Mouse (Mus musculus): ENCODE results near the gene Borcs8. TPM values are rescaled to one million over a fixed set of nuclear protein-coding genes. Genes with fewer than 3 reads are reported as not detected.
A peak's percentile ranks its signal among the peaks of the same experiment; 100 is the strongest.

The Borcs8 gene
- polyA plus RNA-seq, 1 experiment = 101 TPM

DNA sequence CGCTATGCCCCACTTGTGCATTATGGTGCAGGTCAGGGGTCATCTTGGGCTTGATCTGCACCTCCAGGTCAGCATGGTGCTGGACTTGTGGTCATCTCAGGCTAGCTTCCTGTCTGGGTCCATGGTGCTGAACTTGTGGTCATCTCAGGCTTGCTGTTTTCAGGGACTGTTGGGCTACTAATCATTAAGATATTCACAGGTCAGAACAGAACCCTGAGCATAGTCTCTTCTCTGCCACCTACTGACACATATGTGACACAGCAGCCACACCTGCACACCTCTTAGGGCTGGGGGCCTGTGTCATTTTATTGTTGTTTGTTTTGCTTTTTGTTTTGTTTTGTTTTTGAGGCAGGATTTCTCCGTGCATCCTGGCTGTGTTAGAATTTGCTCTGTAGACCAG, 16.4 kb upstream of the Borcs8 start:
- TF ChIP-seq POLR2A (IDR thresholded peaks at IDR 0.05; ENCODE audit: borderline replicate concordance, insufficient read depth, low read length) (no peak), CTCF (IDR thresholded peaks at IDR 0.05; ENCODE audit: borderline replicate concordance, insufficient read depth, low read depth, low read length) (peak; percentile 56; the same call in 1 of the 2 replicates)
- Histone ChIP-seq H3K4me1 (ENCODE audit: control insufficient read depth, insufficient read depth, low read length) (peaks cover 13% of the 10 kb centered on the region; the same call in 1 of the 2 replicates), H3K4me3 (replicated peaks; ENCODE audit: insufficient read depth, low read depth, low read length) (no peak overlapping the region), H3K27me3 (ENCODE audit: control insufficient read depth, insufficient read depth, low read length) (no peaks in the 10 kb centered on the region), H3K27ac (ENCODE audit: insufficient read depth, low read length) (no peak overlapping the region)
- WGBS = 70% methylated on average over 2 of the region's 2 CpGs
- no peak for DNase-seq

DNA sequence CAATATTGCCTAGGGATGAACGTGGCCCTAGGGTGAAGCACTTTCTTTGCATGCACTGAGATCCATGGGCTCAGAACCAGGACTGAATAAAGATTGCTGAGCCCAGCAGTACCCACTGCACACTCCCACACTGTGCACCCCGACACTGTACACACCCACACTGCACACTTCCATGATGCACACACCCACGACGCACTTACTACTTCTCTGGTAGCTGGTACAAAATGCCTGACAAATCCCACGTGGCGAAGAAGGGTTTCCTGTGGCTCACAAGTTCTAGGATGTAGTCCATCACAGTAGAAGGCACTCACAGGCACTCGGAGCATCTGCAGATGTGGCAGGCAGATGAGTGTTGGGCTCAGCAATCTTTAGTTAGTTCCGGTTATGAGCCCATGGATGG, 14.3 kb upstream of the Borcs8 start:
- H3K27ac ChIP-seq (ENCODE audit: insufficient read depth, low read length) = no peak overlapping the region
- no peaks in the 10 kb centered on the region for H3K27me3 ChIP-seq (ENCODE audit: control insufficient read depth, insufficient read depth, low read length)
- no peak overlapping the region for H3K4me3 ChIP-seq (replicated peaks; ENCODE audit: insufficient read depth, low read depth, low read length)
- DNase-seq = no peak
- TF ChIP-seq CTCF (IDR thresholded peaks at IDR 0.05; ENCODE audit: borderline replicate concordance, insufficient read depth, low read depth, low read length) = no peak
- no peak for TF ChIP-seq POLR2A (IDR thresholded peaks at IDR 0.05; ENCODE audit: borderline replicate concordance, insufficient read depth, low read length)
- 65% methylated on average over 8 of the region's 8 CpGs for WGBS
- peaks cover 11% of the 10 kb centered on the region for H3K4me1 ChIP-seq (ENCODE audit: control insufficient read depth, insufficient read depth, low read length)

DNA sequence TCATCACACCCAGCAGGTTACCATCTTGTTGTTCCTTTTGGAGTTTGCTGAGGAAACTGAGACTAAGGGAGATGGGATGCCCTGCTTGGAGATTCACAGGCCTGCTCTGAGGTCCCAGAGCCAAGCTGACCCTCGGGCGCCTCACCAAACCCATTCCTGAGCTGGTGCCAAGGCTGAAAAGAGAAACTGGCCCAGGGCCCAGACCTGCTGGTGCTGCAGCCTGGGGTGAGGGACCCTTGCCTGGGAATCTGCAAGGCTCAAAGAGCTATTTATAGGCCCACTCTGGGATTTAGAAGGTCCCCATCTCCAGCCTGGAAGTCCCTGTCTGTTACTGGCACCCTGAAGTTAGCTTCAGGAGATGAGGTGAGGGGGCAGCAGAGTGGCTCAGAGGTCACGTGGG, 10.9 kb upstream of the Borcs8 start:
- Histone ChIP-seq H3K4me1 (ENCODE audit: control insufficient read depth, insufficient read depth, low read length) (peaks cover 9% of the 10 kb centered on the region), H3K27me3 (ENCODE audit: control insufficient read depth, insufficient read depth, low read length) (no peaks in the 10 kb centered on the region), H3K27ac (ENCODE audit: insufficient read depth, low read length) (no peak overlapping the region), H3K4me3 (replicated peaks; ENCODE audit: insufficient read depth, low read depth, low read length) (no peak overlapping the region)
- TF ChIP-seq CTCF (IDR thresholded peaks at IDR 0.05; ENCODE audit: borderline replicate concordance, insufficient read depth, low read depth, low read length) (no peak), POLR2A (IDR thresholded peaks at IDR 0.05; ENCODE audit: borderline replicate concordance, insufficient read depth, low read length) (no peak)
- WGBS = 30% methylated on average over 3 of the region's 3 CpGs
- peak; percentile 42 to 48 for DNase-seq

DNA sequence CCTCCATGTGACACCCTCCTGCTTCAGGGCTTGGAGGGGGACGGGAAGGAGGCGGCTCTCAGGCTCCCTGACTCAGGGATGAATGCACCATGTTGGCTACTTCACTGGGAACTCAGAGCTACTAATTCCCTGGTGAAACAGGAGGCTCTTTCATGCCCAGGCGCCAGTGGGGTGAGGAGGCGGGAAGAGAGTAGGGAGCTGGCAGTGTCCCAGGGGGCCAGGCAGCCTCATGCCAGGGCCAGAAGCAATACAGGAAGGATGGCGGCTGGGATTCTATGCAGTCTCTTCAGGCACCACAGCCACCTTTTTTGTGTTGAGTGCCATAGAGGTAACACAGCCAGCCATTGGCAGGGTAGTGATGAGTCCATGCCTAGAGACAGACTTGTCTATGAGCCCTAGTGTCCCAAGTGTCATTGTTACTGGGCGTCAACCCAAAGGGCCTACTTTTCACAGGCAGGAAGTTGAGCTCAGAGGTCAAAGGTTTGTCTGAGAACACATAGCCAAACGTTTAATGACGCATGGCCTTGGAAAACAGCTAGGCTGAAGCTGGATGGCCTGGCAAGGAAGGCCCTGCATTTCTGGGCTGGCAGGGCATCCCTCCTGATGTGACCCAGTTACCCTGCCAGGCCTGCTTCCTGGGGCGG, 9.9 kb upstream of the Borcs8 start:
- peaks cover 9% of the 10 kb centered on the region for H3K4me1 ChIP-seq (ENCODE audit: control insufficient read depth, insufficient read depth, low read length)
- WGBS = 28% methylated on average over 9 of the region's 9 CpGs
- H3K27ac ChIP-seq (ENCODE audit: insufficient read depth, low read length) = peak overlapping the region; percentile 68
- TF ChIP-seq CTCF (IDR thresholded peaks at IDR 0.05; ENCODE audit: borderline replicate concordance, insufficient read depth, low read depth, low read length) (no peak), POLR2A (IDR thresholded peaks at IDR 0.05; ENCODE audit: borderline replicate concordance, insufficient read depth, low read length) (no peak)
- H3K27me3 ChIP-seq (ENCODE audit: control insufficient read depth, insufficient read depth, low read length) = no peaks in the 10 kb centered on the region
- DNase-seq = peak; percentile 43 to 63
- no peak overlapping the region for H3K4me3 ChIP-seq (replicated peaks; ENCODE audit: insufficient read depth, low read depth, low read length)

DNA sequence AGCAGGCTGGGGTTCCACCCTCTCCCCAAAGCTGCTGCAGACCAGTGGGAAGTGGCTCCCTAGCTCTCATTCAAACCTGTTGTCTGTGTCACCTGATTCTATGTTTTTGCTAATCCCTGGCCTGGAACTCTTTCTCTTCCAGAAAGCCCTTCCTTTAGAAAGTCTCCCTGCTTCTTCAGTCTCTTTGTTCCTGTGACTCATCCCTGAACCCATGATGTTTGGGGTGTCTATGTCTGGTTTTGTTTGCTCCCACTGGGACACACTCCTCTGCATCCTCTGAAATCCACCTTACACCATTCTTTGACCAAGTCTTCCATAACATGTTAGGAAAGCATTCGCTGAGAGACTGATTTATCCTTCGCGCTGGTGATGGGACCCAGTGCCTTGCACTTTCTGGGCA, 9.2 kb upstream of the Borcs8 start:
- TF ChIP-seq CTCF (IDR thresholded peaks at IDR 0.05; ENCODE audit: borderline replicate concordance, insufficient read depth, low read depth, low read length) = no peak
- TF ChIP-seq POLR2A (IDR thresholded peaks at IDR 0.05; ENCODE audit: borderline replicate concordance, insufficient read depth, low read length) = no peak
- H3K4me1 ChIP-seq (ENCODE audit: control insufficient read depth, insufficient read depth, low read length) = peaks cover 9% of the 10 kb centered on the region
- H3K27ac ChIP-seq (ENCODE audit: insufficient read depth, low read length) = no peak overlapping the region
- H3K27me3 ChIP-seq (ENCODE audit: control insufficient read depth, insufficient read depth, low read length) = no peaks in the 10 kb centered on the region
- WGBS = 88% methylated on average over 3 of the region's 3 CpGs
- no peak overlapping the region for H3K4me3 ChIP-seq (replicated peaks; ENCODE audit: insufficient read depth, low read depth, low read length)
- DNase-seq = no peak

DNA sequence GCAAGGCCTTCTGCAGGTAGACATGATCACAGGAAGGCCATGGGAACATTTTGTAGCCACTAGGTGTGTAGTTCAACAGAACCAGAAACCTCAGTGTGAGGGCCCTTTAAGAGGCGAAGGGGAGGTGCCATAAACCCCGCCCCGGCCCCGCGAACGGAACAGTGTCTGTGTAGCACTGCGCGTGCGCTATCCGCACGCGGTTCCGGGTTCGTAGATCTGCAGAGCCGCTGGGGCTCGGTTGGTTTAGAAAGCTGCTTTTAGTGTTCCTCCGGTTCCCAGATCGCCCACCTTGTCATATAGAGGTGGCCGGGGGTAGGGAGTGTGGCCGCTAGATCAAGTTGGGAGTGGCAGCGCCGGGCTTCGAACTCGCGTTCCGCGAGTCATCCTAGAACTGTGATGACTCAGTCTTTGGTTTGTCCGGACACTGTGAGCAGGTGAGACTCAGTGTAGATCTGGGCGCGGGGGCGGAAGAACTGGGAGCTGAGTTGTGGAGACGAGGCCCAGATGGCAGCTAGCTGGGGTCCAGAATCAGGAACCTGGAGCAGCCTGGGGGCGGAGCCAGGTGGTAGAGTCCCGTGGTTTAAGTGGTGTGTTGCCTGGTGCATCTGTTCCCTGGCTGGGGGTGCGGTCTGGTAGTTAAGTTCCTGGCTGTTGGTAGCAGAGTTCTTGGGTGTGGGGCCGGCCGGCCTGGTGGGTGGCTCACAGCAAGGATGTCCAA, 8.0 kb upstream of the Borcs8 start, which contains the start of gene Nr2c2ap:
Gene Nr2c2ap, plus strand, starts transcription at position 168 of the 718 bp plus-strand sequence.
- Histone ChIP-seq H3K4me3 (replicated peaks; ENCODE audit: insufficient read depth, low read depth, low read length) (peak within 1 kb of the TSS; percentile 86), H3K4me1 (ENCODE audit: control insufficient read depth, insufficient read depth, low read length) (peaks cover 9% of the 10 kb centered on the region), H3K27me3 (ENCODE audit: control insufficient read depth, insufficient read depth, low read length) (no peaks in the 10 kb centered on the region), H3K27ac (ENCODE audit: insufficient read depth, low read length) (peak within 1 kb of the TSS; percentile 2; the same call in 1 of the 2 replicates)
- WGBS = 1% methylated on average over 37 of the region's 37 CpGs
- DNase-seq = peak; percentile 82
- no peak for TF ChIP-seq CTCF (IDR thresholded peaks at IDR 0.05; ENCODE audit: borderline replicate concordance, insufficient read depth, low read depth, low read length)
- peak; percentile 66; the same call in 1 of the 2 replicates for TF ChIP-seq POLR2A (IDR thresholded peaks at IDR 0.05; ENCODE audit: borderline replicate concordance, insufficient read depth, low read length)

DNA sequence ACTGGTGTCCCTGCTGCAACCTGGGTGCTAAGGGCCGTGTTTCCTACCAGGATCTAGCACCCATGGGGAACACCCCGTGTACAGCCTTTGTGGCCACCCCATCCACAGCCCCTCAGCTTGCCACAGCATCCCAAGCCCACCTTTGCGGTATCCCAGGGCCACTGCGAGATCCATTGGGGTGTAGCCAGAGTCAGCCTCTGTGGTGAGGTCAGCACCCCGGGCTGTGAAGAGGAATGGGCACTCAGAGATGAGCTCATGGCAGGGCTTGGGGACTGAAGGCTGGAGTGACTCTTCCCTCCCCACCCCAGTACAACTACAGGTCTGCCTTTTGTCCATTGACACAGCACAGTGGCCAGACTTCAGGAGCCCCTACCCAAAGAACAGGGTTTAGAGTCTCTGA, 5.2 kb upstream of the Borcs8 start:
- peaks cover 12% of the 10 kb centered on the region for H3K4me1 ChIP-seq (ENCODE audit: control insufficient read depth, insufficient read depth, low read length)
- TF ChIP-seq CTCF (IDR thresholded peaks at IDR 0.05; ENCODE audit: borderline replicate concordance, insufficient read depth, low read depth, low read length) = no peak
- TF ChIP-seq POLR2A (IDR thresholded peaks at IDR 0.05; ENCODE audit: borderline replicate concordance, insufficient read depth, low read length) = no peak
- no peak overlapping the region for H3K4me3 ChIP-seq (replicated peaks; ENCODE audit: insufficient read depth, low read depth, low read length)
- no peaks in the 10 kb centered on the region for H3K27me3 ChIP-seq (ENCODE audit: control insufficient read depth, insufficient read depth, low read length)
- WGBS = 86% methylated on average over 5 of the region's 5 CpGs
- H3K27ac ChIP-seq (ENCODE audit: insufficient read depth, low read length) = no peak overlapping the region
- no peak for DNase-seq

DNA sequence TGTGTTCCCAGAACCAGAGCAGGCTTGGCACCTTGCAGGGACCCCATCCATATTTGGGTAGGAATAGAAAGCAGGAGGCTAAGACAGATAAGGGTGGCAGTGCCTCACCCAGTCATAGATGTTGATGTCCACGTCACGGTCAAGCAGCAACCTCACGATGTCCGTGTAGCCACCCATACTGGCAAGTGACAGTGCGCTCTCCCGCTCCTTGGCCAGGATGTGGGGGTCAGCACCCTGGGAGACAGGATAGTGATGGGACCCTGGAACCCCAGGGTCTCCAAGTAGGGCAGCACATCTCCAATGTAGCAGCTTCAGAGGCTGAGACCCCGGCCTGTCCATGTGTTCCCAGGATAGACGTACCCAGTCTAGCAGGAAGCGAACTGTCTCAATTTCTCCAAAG, 4.4 kb upstream of the Borcs8 start:
- no peak for DNase-seq
- Histone ChIP-seq H3K27ac (ENCODE audit: insufficient read depth, low read length) (no peak overlapping the region), H3K4me1 (ENCODE audit: control insufficient read depth, insufficient read depth, low read length) (peaks cover 6% of the 10 kb centered on the region; the same call in 1 of the 2 replicates), H3K27me3 (ENCODE audit: control insufficient read depth, insufficient read depth, low read length) (no peaks in the 10 kb centered on the region), H3K4me3 (replicated peaks; ENCODE audit: insufficient read depth, low read depth, low read length) (no peak overlapping the region)
- TF ChIP-seq POLR2A (IDR thresholded peaks at IDR 0.05; ENCODE audit: borderline replicate concordance, insufficient read depth, low read length) (no peak), CTCF (IDR thresholded peaks at IDR 0.05; ENCODE audit: borderline replicate concordance, insufficient read depth, low read depth, low read length) (no peak)
- WGBS = 90% methylated on average over 9 of the region's 9 CpGs

Measured in cerebellum, adult 2 months (tissue).